18 mouse cellular contexts compared by ENCODE assay signal in the genomic region with DNA sequence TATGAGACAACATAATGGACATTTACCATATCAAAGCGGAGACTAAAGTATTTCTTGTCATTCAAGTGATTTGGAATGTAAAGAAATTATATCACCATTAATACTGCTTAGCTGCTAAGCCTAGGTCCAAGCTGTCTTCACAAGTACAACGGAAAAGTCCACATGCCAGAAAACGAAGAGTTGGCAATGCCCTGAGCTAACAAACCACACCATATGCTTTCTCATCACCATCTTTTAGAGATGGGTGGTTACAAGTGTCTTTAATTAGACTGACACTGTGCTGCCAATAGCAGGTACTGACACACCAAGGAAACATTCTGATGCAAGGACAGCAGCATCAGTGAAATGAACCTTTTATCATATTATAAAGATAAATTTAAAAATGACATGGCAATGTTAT.
DNase-seq lines count a peak whose midpoint lies in the region; ATAC-seq lines count a peak whose summit lies in the region.
"Had no signal": no experiment of that assay in that cellular context is flagged by ENCODE, and none has a peak within 500 bp of the region (broad histone marks: within the 10 kb centered on the region; RNA-seq: fewer than 3 reads in every experiment).

No protein-coding gene starts in this region.

- peak; percentile 88 for ATAC-seq in cerebellum, adult (ENCODE audit: insufficient number of reproducible peaks, low FRiP score, low TSS enrichment)
- ATAC-seq: CD4-positive, CD25-positive, alpha-beta regulatory T cell, adult 4 months; forebrain, embryonic 15.5 days; intestine, embryonic 16.5 days had no signal

- no peak for DNase-seq in cerebellum, postnatal 4 days (ENCODE audit: low spot score in 2 of 2)
- peak; percentile 55 to 67 for DNase-seq in cerebellum, adult 18-20 months
- peak; percentile 79 for DNase-seq in cerebellum, adult 9-11 months
- peak; percentile 49 to 56 for DNase-seq in cerebellum, postnatal 36 days
- DNase-seq in embryo, embryonic 11 days = no peak
- DNase-seq in right cerebral cortex, postnatal 14 days = no peak
- DNase-seq in retina, embryonic 14.5 days (ENCODE audit: low spot score) = no peak
- DNase-seq: adrenal gland, adult 8-10 months; adrenal gland, postnatal 36 days; B cell, adult 2 months; gastrocnemius, postnatal 10 days; heart, adult 18-20 months; heart, postnatal 14 days; kidney, adult 8-10 months had no signal

Comparison
In these comparisons a context has a peak if more than half of its experiments do, and no peak if none do; other contexts are left out.
1. DNase-seq: peak in cerebellum, adult 18-20 months (2 of 2), cerebellum, adult 9-11 months (single experiment) and cerebellum, postnatal 36 days (2 of 2); none in cerebellum, postnatal 4 days (0 of 2), embryo, embryonic 11 days (single experiment), right cerebral cortex, postnatal 14 days (single experiment) and retina, embryonic 14.5 days (single experiment).